Mouse (Mus musculus) cerebellum, adult 11-12 months (tissue): ENCODE results near the gene Msto1.
"Not testable (repeated sequence)": the region's sequence is repeated elsewhere in the genome, so short reads cannot be mapped to it uniquely, and the experiment has no call there.

Experiments used
- DNase-seq: peaks from one replicate; pipeline ENCODE4 v3.0.0; 2022

Gene Msto1

DNA sequence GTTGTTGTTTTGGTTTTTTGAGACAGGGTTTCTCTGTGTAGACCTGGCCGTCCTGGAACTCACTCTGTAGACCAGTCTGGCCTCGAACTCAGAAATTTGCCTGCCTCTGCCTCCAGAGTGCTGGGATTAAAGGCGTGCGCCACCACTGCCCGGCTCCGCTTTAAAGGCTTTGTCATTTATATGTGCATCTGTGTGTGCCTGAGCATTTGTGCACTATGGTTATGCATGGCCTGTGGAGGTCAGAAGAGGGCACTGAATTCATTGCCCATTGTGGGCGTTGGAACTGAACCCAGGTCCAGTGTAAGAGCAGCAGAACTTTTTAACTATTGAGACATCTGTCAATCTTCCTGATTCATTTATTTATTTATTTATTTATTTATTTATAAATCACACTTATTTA is 20.8 kb downstream of the Msto1 start:
- DNase-seq = not testable (repeated sequence)

DNA sequence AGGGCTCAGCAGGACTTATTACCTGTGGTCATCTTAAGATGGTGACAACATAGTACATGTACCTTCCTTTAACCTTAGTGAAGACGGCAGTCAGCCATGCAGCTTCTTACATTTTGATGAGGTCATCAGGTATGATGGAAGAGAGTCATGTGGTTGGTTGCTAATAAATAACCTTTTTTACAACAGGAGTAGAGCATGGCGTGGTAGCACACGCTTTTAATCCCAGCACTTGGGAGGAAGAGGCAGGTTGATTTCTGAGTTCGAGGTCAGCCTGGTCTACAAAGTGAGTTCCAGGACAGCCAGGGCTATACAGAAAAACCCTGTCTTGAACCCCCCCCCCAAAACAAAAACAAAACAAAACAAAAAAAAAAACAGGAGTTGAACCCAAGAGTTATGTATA is 31.3 kb downstream of the Msto1 start:
- DNase-seq = not testable (repeated sequence)

DNA sequence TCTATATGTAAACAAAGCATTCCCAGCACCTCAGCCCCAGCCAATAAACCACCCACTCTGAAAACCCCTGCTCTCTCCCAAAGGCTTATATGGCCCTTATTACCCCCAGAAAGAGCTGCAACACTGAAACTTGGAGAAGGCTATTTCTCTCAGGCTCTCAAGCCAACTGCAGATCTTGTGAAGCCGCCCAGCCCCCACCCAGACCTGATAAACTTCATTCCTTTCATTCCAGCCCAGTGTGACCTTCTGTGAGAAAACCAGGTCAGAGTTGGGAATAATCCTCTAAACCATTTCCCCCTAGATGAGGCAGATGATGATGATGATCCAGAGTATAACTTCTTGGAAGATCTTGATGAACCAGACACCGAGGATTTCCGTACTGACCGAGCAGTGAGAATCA is 45.4 kb downstream of the Msto1 start:
- not testable (repeated sequence) for DNase-seq

DNA sequence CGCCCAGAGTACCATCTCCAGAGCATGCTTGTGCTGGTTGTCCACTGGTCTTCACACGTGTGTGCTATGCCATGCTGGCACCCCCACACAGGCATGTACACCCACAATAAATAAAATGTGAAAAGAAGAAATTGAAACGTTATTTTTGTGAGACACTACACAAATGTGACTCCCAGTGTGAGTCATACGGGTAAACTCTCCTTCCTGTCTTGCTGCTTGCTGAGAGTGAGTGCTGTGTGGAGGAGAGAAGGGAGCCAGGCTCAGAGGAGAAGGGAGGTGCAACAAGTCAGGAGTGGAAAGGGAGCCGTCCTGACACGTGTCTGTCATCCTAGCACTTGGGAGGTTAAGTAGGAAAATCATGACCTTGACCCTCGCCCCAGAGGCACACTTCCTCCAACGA is 46.6 kb downstream of the Msto1 start:
- not testable (repeated sequence) for DNase-seq

DNA sequence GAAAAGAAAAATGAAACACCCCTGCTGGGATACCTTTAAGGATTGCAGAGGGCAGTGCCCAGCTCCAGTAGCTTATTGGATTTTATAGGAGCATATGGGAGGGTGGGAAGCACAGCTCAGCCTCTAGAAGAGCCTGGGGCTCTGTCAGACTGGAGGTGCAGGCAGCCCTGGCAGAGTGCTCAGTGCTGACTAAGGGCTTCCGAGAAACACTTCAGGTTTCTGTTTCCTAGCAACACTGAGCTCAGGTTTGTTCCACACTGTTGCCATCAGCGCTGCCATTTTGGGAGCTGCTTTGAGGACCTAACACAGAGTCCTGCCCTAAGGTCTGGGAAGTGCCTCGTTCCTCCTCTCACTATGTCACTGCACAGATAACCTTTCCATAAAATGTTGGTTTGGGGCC is 47.1 kb downstream of the Msto1 start:
- not testable (repeated sequence) for DNase-seq

DNA sequence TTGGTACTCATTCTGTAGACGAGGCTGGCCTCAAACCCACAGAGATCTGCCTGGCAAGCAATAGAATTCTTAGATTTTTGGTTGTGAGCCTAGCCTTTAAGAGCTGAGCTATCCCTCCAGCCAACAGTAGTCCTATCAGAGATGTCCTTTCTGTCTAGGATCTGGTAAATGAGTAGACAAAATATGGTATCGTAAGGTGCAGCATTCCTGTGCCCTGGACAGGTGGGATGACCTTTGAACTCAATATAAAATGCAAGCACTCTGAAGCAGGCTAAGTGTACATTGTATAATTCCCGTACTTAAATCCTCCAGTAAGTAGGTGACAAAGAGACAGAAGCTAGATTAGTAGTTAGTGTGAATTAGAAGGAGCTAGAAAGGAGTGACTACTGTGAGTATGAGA is 51.7 kb downstream of the Msto1 start:
- DNase-seq = no peak

DNA sequence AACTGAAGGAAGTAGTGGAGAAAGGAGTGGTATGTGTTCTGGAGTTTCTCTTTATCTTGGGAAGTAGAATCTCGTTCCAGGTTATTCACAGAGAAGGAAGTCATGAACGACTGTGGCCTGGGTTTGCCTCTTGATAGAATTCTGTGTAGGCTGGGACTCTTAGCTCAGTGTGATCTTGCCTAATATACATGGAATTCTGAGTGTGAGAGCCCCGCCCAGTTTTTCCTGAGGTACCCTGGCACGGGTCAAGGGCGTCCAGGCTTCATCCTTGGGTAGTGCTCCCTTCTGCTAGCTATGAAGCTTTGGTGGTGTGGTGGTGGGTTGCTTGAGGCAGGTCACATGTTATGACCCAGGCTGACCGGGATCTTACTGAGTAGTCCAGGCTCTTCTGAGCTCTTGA is 58.0 kb downstream of the Msto1 start:
- DNase-seq = no peak
